Mouse (Mus musculus) adrenal gland, postnatal 10 days (tissue): ENCODE data around the gene Tpbgl. TPM values are rescaled to one million over a fixed set of nuclear protein-coding genes. Genes with fewer than 3 reads are reported as not detected.
A peak's percentile ranks its signal among the peaks of the same experiment; 100 is the strongest.

Experiments used
- DNase-seq: peaks from one replicate; pipeline ENCODE4 v3.0.0; 2021; ENCODE audit warnings: mixed read lengths
- total RNA-seq, 2 experiments: library from RNA; stranded (reverse); gene quantifications; 2 replicates each; pipeline ENCODE4 v1.2.3; 2021

Tpbgl gene
- total RNA-seq, 2 experiments from 2014 or later: 13.9 to 14.6 TPM

DNA sequence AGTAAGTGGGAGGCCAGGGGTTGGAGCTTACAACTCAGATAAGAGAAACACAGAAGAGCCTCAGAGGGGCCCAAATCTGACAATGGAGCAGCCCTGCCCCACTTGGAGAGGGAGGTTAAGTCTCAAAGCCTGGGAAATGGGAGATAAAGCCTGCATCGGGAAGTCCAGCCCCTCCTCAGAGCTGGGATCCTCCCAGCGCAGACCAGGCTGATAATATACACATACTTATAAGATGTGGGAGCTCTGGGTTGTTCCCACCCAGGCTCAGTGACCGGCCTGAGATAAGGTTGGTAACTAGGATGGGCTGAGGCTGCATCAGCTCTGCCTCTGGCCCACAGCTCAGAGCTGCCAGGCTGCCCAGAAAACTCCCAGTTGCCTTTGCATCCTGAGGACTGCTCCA lies 15.2 kb upstream of the Tpbgl start:
- DNase-seq: no peak

- DNase-seq: peak; percentile 69
Observed at GRCm38 (mm10) chr7:99641245-99641644, 14.3 kb upstream of the Tpbgl start.

- DNase-seq: peak; percentile 76
Observed at GRCm38 (mm10) chr7:99633966-99634665, 7.2 kb upstream of the Tpbgl start.

DNA sequence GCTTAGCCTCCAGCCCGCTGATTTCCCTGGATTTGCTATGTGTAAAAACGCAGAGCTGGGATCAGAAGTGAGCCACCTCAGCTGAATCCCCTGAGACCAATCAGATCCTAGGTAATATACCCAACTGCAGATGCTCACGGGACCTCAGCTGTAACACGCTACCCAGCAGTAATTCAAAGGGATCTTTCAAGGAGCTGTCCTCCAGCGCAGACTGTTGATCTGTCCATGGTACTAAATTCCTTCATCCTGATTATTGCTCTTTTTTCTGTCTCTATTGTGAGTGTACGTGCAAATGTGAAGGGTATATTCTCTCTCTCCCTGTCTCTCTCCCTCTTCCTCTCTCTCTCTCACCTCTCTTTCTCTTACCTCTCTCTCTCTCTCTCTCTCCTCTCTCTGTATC lies 5.4 kb upstream of the Tpbgl start:
- DNase-seq: no peak

DNA sequence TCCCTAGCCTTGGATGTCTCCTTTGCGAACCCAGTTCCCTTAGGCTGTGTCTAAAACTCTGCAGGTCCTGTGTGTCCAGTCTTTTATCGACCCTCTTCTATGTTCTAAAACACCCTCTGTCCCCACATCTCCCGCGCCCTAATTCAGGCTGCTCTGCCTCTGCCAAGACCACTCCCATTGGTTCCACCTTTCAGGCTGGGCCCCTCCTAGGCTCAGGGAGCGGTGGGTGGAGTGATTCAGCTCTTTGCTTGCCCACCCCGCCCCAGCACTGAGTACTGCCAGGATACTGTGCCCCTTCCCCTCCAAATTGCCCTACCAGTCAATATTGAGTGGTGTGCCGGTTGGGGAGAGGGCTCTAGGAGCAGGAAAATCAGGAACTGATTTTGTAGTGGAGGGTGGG lies 463 bp upstream of the Tpbgl start:
- no peak for DNase-seq

- peak; percentile 95 for DNase-seq
Observed at GRCm38 (mm10) chr7:99625722-99626375, 1.1 kb downstream of the Tpbgl start.

GRCm38 (mm10) chr7:99618860-99619259 lies 8.0 kb downstream of the Tpbgl start:
- DNase-seq: peak; percentile 62

DNA sequence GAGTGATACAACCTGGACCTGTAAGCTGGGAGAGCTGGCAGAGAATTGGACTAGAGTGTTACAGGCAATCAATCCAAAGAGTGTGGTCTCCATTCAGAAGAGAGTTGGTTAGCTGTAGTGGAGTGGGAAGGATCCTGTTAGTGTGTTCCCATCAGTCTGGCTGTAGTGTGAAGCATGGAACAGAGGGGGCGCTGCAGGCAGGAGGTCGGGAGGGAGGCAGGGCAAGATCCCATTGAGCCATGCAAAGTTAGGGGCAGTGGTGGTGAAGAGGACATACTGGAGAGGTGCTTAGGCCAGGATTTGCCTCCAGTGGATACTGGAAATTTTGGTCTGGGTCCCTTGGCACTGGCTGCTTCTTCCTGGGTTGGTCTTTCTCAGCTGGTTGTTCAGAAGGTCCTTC lies 8.6 kb downstream of the Tpbgl start:
- DNase-seq: no peak

- DNase-seq: no peak
Observed at GRCm38 (mm10) chr7:99607632-99608031, 19.3 kb downstream of the Tpbgl start.

DNA sequence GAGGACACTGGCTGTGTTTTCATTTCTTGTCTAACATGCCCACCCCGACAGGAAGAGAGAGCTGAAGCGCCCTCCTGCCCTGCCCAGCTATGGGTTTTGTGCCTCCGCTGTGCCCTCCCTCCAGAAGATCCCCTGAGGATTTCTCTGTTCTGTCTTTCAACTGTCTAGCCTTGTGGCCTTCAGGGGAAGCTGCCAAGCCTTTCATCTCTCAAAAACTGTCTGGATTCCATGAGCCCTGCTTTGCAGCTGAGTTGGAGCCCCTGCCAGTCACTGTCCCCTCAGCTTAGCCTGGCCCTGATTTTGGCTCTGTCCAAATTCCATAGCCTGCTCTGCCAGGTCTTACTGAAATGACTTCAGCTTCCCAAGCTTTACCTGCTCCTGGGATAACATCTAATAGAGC lies 20.1 kb downstream of the Tpbgl start:
- peak; percentile 74 for DNase-seq

- no peak for DNase-seq
Observed at GRCm38 (mm10) chr7:99606303-99606702, 20.6 kb downstream of the Tpbgl start.

- DNase-seq: no peak
Observed at GRCm38 (mm10) chr7:99605058-99605457, 21.8 kb downstream of the Tpbgl start.

- DNase-seq: no peak
Observed at GRCm38 (mm10) chr7:99603875-99604662, 22.8 kb downstream of the Tpbgl start.

DNA sequence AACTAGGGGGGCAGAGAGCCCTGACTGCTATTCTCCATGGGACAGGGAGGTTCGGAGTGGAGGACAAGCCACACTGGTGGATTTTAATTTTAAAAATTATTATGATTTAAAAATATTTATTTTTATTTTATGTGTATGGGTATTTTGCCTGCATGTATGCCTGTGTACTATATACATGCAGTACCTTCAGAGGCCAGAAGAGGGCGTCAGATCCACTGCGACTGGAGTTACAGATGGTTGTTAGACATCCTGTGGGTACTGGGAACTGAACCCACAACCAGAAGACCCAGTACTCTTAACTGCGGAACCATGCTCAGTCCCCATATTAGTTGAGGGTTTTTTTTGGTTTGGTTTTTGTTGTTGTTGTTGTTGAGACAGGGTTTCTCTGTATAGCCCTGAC lies 28.2 kb downstream of the Tpbgl start:
- no peak for DNase-seq

- DNase-seq: no peak
Observed at GRCm38 (mm10) chr7:99593868-99594803, 32.8 kb downstream of the Tpbgl start.

DNA sequence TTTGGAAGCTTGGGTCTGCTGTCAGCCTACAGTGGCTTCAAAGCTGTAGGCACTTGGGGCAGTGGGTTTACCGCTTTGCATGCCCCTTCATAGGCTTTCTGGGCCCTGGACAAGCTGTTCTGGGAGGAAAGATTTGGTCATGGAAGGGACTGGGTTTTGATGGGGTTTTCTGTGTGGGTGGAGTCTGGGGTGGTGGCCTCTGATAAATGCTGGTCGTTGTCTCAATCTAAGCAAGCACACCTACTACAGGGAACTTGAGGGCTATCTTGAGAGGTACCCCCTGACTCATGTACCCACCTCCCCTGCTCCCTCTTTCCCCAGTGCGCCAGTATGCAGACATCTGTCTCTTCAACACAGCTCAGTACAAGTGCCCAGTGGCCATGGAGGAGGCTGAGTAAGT lies 34.2 kb downstream of the Tpbgl start:
- no peak for DNase-seq

- no peak for DNase-seq
Observed at GRCm38 (mm10) chr7:99590646-99591045, 36.3 kb downstream of the Tpbgl start.

DNA sequence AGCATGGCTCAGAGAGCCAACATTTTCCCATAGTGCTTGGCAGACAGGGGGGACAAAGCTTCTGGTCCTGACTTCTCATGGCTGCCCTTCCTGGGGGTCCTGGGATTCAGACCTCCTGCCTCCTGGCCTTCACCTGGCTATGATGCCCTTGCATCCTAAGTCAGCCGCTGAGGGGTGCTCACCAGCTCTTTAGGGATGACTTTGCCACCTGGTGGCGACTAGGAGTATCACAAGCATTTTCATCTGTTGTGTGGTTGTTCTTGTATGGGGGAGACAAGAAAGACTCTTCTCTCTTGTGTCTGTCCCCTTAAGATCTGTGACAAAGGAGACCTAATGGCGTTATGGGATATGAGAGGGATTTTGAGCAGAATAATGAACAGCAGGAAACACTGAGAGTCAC lies 36.8 kb downstream of the Tpbgl start:
- peak; percentile 79 for DNase-seq

- peak; percentile 42 for DNase-seq
Observed at GRCm38 (mm10) chr7:99585976-99586375, 40.9 kb downstream of the Tpbgl start.

DNA sequence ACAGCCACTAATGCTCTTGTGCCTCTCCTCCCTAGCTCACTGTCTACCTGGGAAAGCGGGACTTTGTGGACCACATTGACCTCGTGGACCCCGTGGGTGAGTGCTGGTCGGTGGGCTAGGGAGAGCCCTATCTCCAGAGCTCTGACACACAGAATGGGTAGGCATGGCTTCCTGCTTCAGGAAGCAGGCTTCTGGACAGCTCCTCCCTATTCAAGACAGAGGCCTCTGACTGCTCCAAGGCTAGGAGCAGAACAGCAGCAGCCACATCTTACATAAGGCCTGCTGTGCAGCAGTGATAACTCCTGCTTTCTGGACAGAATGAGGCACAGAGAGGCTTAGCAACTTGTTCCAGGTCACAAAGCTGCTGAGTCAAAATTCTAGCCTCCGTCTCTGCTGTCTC lies 43.3 kb downstream of the Tpbgl start:
- DNase-seq: no peak

- no peak for DNase-seq
Observed at GRCm38 (mm10) chr7:99582867-99583266, 44.0 kb downstream of the Tpbgl start.

- no peak for DNase-seq
Observed at GRCm38 (mm10) chr7:99582306-99582705, 44.6 kb downstream of the Tpbgl start.
